11 mouse cellular contexts compared by ENCODE assay signal in the genomic region with DNA sequence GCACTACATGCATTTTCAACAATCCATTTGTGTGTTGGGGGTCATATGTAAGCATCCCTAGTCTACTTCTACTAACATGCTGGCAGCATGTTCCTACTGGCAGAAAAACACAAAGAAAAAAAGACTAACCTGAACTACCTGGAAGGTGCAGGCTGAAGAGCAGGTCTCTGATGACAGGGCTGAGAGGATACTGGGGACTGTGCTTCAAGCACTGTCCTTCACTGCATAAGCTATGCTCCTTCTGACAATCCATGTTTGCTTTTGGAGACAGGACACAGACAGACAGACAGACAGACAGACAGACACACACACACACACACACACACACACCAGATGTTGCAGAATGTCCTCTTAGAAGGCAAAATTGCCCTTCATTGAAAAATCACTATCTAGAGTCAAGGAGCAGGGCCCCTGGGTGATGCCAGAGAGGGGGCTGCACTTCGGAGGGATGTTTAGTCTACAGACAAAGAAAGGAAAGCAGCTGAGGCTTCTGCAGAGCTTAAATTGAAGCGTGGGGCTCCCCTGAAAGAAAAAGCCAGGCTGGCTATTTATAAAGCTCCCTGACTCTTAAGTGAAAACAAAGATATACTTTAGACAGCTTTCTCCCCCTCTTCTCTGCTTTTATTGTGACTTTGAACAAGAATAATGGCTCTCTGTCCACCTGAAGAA.
A peak's percentile ranks its signal among the peaks of the same experiment; 100 is the strongest.
DNase-seq lines count a peak whose midpoint lies in the region; ATAC-seq and TF ChIP-seq lines count a peak whose summit lies in the region.
"Had no signal": no experiment of that assay in that cellular context is flagged by ENCODE, and none has a peak within 500 bp of the region (broad histone marks: within the 10 kb centered on the region; RNA-seq: fewer than 3 reads in every experiment).

No protein-coding gene starts in this region.

- WGBS in lung, postnatal 0 days: 40% methylated on average over 2 of the region's 2 CpGs
- WGBS in lung, adult 2 months: 31% methylated on average over 2 of the region's 2 CpGs
- WGBS in forebrain, embryonic 15.5 days: 3% methylated on average over 2 of the region's 2 CpGs
- WGBS in limb, embryonic 13.5 days: 32% methylated on average over 2 of the region's 2 CpGs
- WGBS in stomach, embryonic 14.5 days: 19% methylated on average over 2 of the region's 2 CpGs

- ATAC-seq in lung, postnatal 0 days: no peak
- ATAC-seq in forebrain, embryonic 15.5 days (replicated peaks): no peak
- no peak for ATAC-seq in limb, embryonic 13.5 days (ENCODE audit: low FRiP score, low read depth)
- no peak for ATAC-seq in stomach, embryonic 14.5 days (ENCODE audit: insufficient number of reproducible peaks, insufficient read depth, low FRiP score, low read depth)
- ATAC-seq: inflammation-experienced regulatory T-cells, adult 6 months had no signal

- no peaks in the 10 kb centered on the region for H3K9me3 ChIP-seq in lung, postnatal 0 days (ENCODE audit: low read length)
- H3K9me3 ChIP-seq in forebrain, embryonic 15.5 days: no peaks in the 10 kb centered on the region
- H3K9me3 ChIP-seq in limb, embryonic 13.5 days: no peaks in the 10 kb centered on the region
- no peaks in the 10 kb centered on the region for H3K9me3 ChIP-seq in stomach, embryonic 14.5 days (ENCODE audit: control insufficient read depth, low read depth, low read length)

- TF ChIP-seq EP300 in lung, postnatal 0 days (IDR thresholded peaks at IDR 0.05): no peak

- H3K4me3 ChIP-seq in lung, postnatal 0 days (ENCODE audit: low read depth, low read length): no peak overlapping the region
- H3K4me3 ChIP-seq in lung, adult 2 months (replicated peaks; ENCODE audit: extremely low read depth, low read depth, low read length): no peak overlapping the region
- H3K4me3 ChIP-seq in forebrain, embryonic 15.5 days: no peak overlapping the region
- H3K4me3 ChIP-seq in limb, embryonic 13.5 days: no peak overlapping the region
- no peak overlapping the region for H3K4me3 ChIP-seq in stomach, embryonic 14.5 days (ENCODE audit: low read depth, low read length)
- H3K4me3 ChIP-seq: myocyte had no signal

- TF ChIP-seq CTCF in lung, postnatal 0 days (IDR thresholded peaks at IDR 0.05): no peak
- TF ChIP-seq CTCF in lung, adult 2 months (IDR thresholded peaks at IDR 0.05; ENCODE audit: insufficient read depth, low read length): no peak

- DNase-seq in lung, postnatal 0 days (ENCODE audit: low spot score): peak; percentile 42
- no peak for DNase-seq in lung, adult 2 months
- no peak for DNase-seq in adrenal gland, postnatal 4 days (ENCODE audit: low spot score in 2 of 2)
- no peak for DNase-seq in thymus, postnatal 10 days (ENCODE audit: low spot score in 2 of 2)
- DNase-seq in spleen, postnatal 10 days (ENCODE audit: low spot score in 2 of 2): no peak
- DNase-seq: thymus, postnatal 14 days had no signal

- H3K9ac ChIP-seq in lung, postnatal 0 days (replicated peaks; ENCODE audit: low read depth): no peak overlapping the region
- no peak overlapping the region for H3K9ac ChIP-seq in forebrain, embryonic 15.5 days (replicated peaks)
- H3K9ac ChIP-seq in limb, embryonic 13.5 days: 0 out of 2 replicates have a peak overlapping the region, but pooled peaks have one; percentile 13
- H3K9ac ChIP-seq in stomach, embryonic 14.5 days (replicated peaks; ENCODE audit: low read depth, low read length): no peak overlapping the region

- H3K27me3 ChIP-seq in lung, postnatal 0 days (replicated peaks; ENCODE audit: insufficient read depth, low read length): no peaks in the 10 kb centered on the region
- no peaks in the 10 kb centered on the region for H3K27me3 ChIP-seq in forebrain, embryonic 15.5 days
- H3K27me3 ChIP-seq in limb, embryonic 13.5 days: no peaks in the 10 kb centered on the region
- H3K27me3 ChIP-seq in stomach, embryonic 14.5 days (ENCODE audit: control insufficient read depth, insufficient read depth, low read length): no peaks in the 10 kb centered on the region

- peak overlapping the region; percentile 77 for H3K27ac ChIP-seq in lung, postnatal 0 days (ENCODE audit: low read length)
- peak overlapping the region; percentile 69 for H3K27ac ChIP-seq in forebrain, embryonic 15.5 days (replicated peaks)
- peak overlapping the region; percentile 56; the same call in 1 of the 2 replicates for H3K27ac ChIP-seq in limb, embryonic 13.5 days
- peak overlapping the region; percentile 77 for H3K27ac ChIP-seq in stomach, embryonic 14.5 days (ENCODE audit: low read length)

- no peak for TF ChIP-seq POLR2A in lung, adult 2 months (IDR thresholded peaks at IDR 0.05; ENCODE audit: borderline replicate concordance, extremely low read depth, low read depth, low read length)

- no peaks in the 10 kb centered on the region for H3K36me3 ChIP-seq in lung, postnatal 0 days (ENCODE audit: insufficient read depth, low read length)
- no peaks in the 10 kb centered on the region for H3K36me3 ChIP-seq in forebrain, embryonic 15.5 days
- no peaks in the 10 kb centered on the region for H3K36me3 ChIP-seq in limb, embryonic 13.5 days
- H3K36me3 ChIP-seq in stomach, embryonic 14.5 days (ENCODE audit: control insufficient read depth, insufficient read depth, low read length): no peaks in the 10 kb centered on the region

- H3K4me2 ChIP-seq in lung, postnatal 0 days (replicated peaks; ENCODE audit: low read depth, low read length): no peak overlapping the region
- H3K4me2 ChIP-seq in forebrain, embryonic 15.5 days (replicated peaks): no peak overlapping the region
- H3K4me2 ChIP-seq in limb, embryonic 13.5 days (replicated peaks): peak overlapping the region; percentile 23
- no peak overlapping the region; the same call in 1 of the 2 replicates for H3K4me2 ChIP-seq in stomach, embryonic 14.5 days (replicated peaks; ENCODE audit: low read depth, low read length)

- H3K4me1 ChIP-seq in lung, postnatal 0 days (ENCODE audit: insufficient read depth, low read depth, low read length): peaks cover 23% of the 10 kb centered on the region
- H3K4me1 ChIP-seq in lung, adult 2 months (ENCODE audit: control insufficient read depth, insufficient read depth, low read length): peaks cover 23% of the 10 kb centered on the region
- H3K4me1 ChIP-seq in forebrain, embryonic 15.5 days: peaks cover 49% of the 10 kb centered on the region
- peaks cover 53% of the 10 kb centered on the region for H3K4me1 ChIP-seq in limb, embryonic 13.5 days
- H3K4me1 ChIP-seq in stomach, embryonic 14.5 days (ENCODE audit: control insufficient read depth, insufficient read depth, low read length): peaks cover 42% of the 10 kb centered on the region
